Mouse (Mus musculus) limb, embryonic 11.5 days (tissue): ENCODE results near the gene Elf1. TPM values are rescaled to one million over a fixed set of nuclear protein-coding genes. Genes with fewer than 3 reads are reported as not detected.
A peak's percentile ranks its signal among the peaks of the same experiment; 100 is the strongest.

ENCODE experiments used
- ATAC-seq: fragments of 200-750 bp; cut with Nextera tagmentation; 2 replicates; pipeline ENCODE4 v1.8.0; 2017; ENCODE audit warnings: low read depth; ENCODE audit not compliant: insufficient number of reproducible peaks, low FRiP score, low TSS enrichment
- DNase-seq: peaks from one replicate; pipeline ENCODE4 v3.0.0-alpha.2; 2015; ENCODE audit warnings: low spot score
- H3K27ac ChIP-seq: fragments of 300-500 bp; sonication (generic); replicated peaks from 2 replicates; pipeline ENCODE4 v1.5.1; 2014; ENCODE audit warnings: low read depth, mild to moderate bottlenecking, low read length
- H3K27me3 ChIP-seq: fragments of 300-500 bp; sonication (generic); 2 replicates; pipeline ENCODE4 v1.6.1; 2014; ENCODE audit warnings: mild to moderate bottlenecking, low read length, mixed read lengths; ENCODE audit not compliant: control insufficient read depth, insufficient read depth
- H3K36me3 ChIP-seq: fragments of 300-500 bp; sonication (generic); 2 replicates; pipeline ENCODE4 v1.6.1; 2014; ENCODE audit warnings: mild to moderate bottlenecking, low read length, moderate library complexity, mixed read lengths; ENCODE audit not compliant: control insufficient read depth, insufficient read depth
- H3K4me1 ChIP-seq: fragments of 300-500 bp; sonication (generic); 2 replicates; pipeline ENCODE4 v1.6.1; 2014; ENCODE audit warnings: low read length, mixed read lengths; ENCODE audit not compliant: control insufficient read depth, insufficient read depth
- H3K4me2 ChIP-seq: fragments of 300-500 bp; sonication (generic); 2 replicates; pipeline ENCODE4 v1.6.1; 2014; ENCODE audit warnings: low read depth, mild to moderate bottlenecking, moderate library complexity; ENCODE audit not compliant: severe bottlenecking
- H3K4me3 ChIP-seq: fragments of 300-500 bp; sonication (generic); 2 replicates; pipeline ENCODE4 v1.5.1; 2014; ENCODE audit warnings: low read depth, low read length
- H3K9ac ChIP-seq: fragments of 300-500 bp; sonication (generic); 2 replicates; pipeline ENCODE4 v1.6.1; 2014; ENCODE audit warnings: mild to moderate bottlenecking, low read length
- H3K9me3 ChIP-seq: fragments of 300-500 bp; sonication (generic); 2 replicates; pipeline ENCODE4 v1.6.1; 2016; ENCODE audit warnings: low read length; ENCODE audit not compliant: control insufficient read depth
- WGBS: fragments of 180-500 bp; shearing (Covaris S2); extraction: QIAGEN DNeasy Blood & Tissue Kit; methylation state at CpG from one replicate; pipeline ENCODE4 v1.1.7; 2014; 5-methylcytosine and 5-hydroxymethylcytosine counted together
- polyA plus RNA-seq: library from polyadenylated mRNA; unstranded; fragments of >200 nt; fragmentation: Nextera tagmentation; extraction: Ambion mirVana; gene quantifications from 2 replicates; pipeline ENCODE4 v1.2.1, GENCODE M21; 2014

The Elf1 gene
- polyA plus RNA-seq, 1 experiment from 2014 or later: 7.8 TPM

DNA sequence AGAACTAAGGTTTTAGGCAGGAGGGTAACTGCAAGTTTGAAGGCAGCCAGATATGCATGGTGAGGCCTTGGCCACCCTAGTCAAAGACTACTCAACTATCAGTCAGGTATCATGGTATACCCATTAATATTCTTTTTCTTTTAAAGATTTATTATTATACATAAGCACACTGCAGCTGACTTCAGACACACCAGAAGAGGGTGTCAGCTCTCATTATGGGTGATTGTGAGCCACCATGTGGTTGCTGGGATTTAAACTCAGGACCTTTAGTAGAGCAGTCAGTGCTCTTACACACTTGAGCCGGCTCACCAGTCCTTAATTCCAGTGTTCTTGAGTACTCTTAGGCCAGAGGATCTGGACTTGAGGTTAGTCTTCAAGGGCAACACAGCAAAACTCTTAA is 20.6 kb upstream of the Elf1 start:
- Histone ChIP-seq H3K4me2 (no peak overlapping the region), H3K36me3 (peaks cover 3% of the 10 kb centered on the region), H3K9me3 (no peaks in the 10 kb centered on the region), H3K9ac (no peak overlapping the region), H3K27me3 (no peaks in the 10 kb centered on the region), H3K4me3 (no peak overlapping the region), H3K27ac (no peak overlapping the region), H3K4me1 (no peaks in the 10 kb centered on the region)
- DNase-seq (no peak), ATAC-seq (no peak)
- 94% methylated on average over 1 of the region's 1 CpGs for WGBS

DNA sequence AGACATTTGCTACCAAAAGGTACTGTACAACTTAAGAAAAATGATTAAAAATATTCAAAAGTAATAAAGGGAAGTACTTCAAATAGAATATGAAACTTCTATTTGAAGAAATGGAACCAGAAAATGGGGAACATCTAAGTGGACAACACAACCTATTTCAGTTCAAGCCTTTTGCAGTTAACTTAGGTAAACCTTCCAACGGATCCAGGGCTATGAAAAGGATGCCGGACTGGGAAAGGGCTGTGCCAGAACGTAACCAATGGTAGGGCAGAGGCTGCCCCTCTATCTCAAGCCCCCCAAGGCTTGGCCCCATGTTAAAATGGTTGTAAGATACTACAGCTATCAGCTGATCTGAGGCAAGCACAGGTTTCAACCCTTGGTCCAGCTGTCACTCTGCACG is 20.0 kb upstream of the Elf1 start:
- H3K27me3 ChIP-seq: no peaks in the 10 kb centered on the region
- no peak overlapping the region for H3K4me3 ChIP-seq
- 95% methylated on average over 4 of the region's 4 CpGs for WGBS
- H3K9me3 ChIP-seq: no peaks in the 10 kb centered on the region
- no peak overlapping the region for H3K4me2 ChIP-seq
- no peak overlapping the region for H3K27ac ChIP-seq
- DNase-seq (no peak), ATAC-seq (no peak)
- no peaks in the 10 kb centered on the region for H3K4me1 ChIP-seq
- H3K36me3 ChIP-seq: peaks cover 3% of the 10 kb centered on the region
- H3K9ac ChIP-seq: no peak overlapping the region

DNA sequence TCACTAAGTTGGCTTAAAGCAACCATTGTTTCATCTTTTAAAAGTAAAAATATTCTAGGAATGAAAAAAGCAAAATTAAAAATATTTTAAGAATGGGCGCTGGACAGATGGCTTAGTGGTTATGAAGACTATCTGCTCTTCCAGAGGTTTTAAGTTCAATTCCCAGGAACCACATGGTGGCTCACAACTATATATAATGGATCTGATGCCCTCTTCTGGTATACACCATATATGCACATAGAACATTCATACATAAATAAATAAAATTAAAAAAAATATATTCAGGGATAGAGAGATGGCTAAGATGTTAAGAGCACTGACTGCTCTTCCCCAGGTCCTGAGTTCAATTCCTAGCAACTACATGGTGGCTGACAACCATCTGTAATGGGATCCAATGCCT is 15.4 kb upstream of the Elf1 start:
- DNase-seq (no peak), ATAC-seq (no peak)
- H3K9ac ChIP-seq: no peak overlapping the region
- H3K4me1 ChIP-seq: no peaks in the 10 kb centered on the region
- no peaks in the 10 kb centered on the region for H3K9me3 ChIP-seq
- peaks cover 11% of the 10 kb centered on the region for H3K36me3 ChIP-seq
- 92% methylated on average over 1 of the region's 1 CpGs for WGBS
- H3K4me2 ChIP-seq: no peak overlapping the region
- H3K4me3 ChIP-seq: no peak overlapping the region
- H3K27me3 ChIP-seq: no peaks in the 10 kb centered on the region
- H3K27ac ChIP-seq: no peak overlapping the region

DNA sequence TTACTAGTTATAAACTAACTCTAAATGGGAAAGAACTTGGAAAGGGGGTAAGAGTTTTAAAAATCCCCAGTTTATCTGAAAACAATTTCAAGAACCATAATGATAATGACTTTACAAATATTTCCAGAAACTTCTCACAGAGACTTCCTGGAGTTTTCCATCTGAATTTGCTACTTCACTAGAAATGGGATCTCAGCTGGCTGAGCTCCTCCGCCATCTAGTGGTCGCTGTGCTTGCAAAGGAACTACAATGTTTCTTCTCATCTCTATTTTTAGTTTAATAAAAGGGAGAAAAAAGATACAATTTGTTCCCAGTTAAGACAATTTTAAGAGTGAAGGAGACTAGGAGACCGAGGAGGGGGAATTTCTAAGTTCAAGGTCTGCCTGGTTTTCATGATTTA is 13.4 kb upstream of the Elf1 start:
- 32% methylated on average over 3 of the region's 3 CpGs for WGBS
- Histone ChIP-seq H3K4me2 (no peak overlapping the region), H3K27me3 (no peaks in the 10 kb centered on the region), H3K9me3 (no peaks in the 10 kb centered on the region), H3K4me3 (no peak overlapping the region), H3K27ac (no peak overlapping the region), H3K4me1 (no peaks in the 10 kb centered on the region), H3K9ac (no peak overlapping the region), H3K36me3 (peaks cover 8% of the 10 kb centered on the region)
- ATAC-seq: no peak
- DNase-seq: peak; percentile 69

DNA sequence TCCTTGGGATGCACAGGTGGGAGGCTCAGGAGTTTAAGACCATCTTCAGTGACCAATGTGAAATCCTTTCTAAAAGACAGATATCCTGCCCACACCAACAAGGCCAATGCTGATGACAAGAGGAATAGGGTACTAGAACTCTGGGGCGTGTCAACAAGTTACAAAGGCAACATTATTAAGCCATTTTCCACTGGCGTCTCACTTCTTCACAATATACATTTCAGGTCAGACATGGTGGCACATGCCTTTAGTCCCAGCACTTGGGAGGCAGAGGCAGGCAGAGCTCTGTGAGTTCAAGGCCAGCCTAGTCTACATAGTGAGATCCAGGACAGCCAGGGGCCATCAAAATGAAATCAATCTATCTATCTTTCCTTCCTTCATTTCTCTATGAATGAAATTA is 7.6 kb upstream of the Elf1 start:
- Histone ChIP-seq H3K9me3 (no peaks in the 10 kb centered on the region), H3K4me1 (no peaks in the 10 kb centered on the region), H3K27ac (no peak overlapping the region), H3K4me2 (no peak overlapping the region), H3K36me3 (peaks cover 20% of the 10 kb centered on the region), H3K27me3 (no peaks in the 10 kb centered on the region), H3K9ac (no peak overlapping the region), H3K4me3 (no peak overlapping the region)
- no peak for ATAC-seq
- no peak for DNase-seq
- WGBS: 88% methylated on average over 2 of the region's 2 CpGs

DNA sequence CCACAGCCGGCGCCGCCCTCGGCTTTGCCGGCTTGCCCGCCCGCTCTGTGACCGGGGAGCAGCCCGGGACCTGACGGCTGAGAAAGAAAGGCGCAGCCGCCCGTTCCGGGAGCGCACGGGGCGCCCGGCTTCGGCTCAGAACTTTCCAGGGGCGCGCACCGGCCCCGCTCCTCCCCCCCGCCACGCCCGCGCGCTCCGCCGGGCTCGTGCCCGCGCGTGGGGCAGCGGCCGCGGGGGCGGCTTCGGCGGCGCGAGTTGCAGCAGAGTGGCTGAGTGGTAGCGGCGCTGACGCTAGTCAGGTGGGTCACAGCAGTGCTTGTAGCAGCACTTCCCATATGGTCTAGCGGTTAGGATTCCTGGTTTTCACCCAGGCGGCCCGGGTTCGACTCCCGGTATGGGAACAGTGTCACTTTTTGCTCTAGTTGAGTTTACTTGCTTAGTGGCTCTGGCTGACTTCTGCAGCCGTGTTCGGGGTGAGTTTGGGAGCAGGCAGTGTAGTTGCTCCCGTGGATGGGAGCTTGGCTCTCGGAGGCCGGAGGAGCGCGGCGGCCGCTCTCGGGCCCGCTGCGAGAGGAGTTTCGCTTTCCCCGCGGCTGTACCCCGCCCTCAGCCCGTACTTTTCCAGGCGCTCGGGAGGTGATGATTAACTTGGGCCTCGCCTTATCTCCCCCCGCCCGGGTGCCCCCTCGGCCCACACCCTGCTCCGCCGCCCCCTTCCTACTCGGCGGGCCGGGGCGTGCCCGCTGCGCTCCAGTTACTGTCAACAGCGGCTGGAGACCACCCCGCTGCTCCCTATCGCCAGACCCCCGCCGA is 551 bp downstream of the Elf1 start, which contains the start of gene Wbp4:
Gene Wbp4 (minus strand): TSS at position 182 of the 813 bp plus-strand sequence.
- Histone ChIP-seq H3K4me2 (peak within 1 kb of the TSS; percentile 66), H3K9ac (peak within 1 kb of the TSS; percentile 98), H3K36me3 (peaks cover 6% of the 10 kb centered on the region; the same call in 1 of the 2 replicates), H3K27me3 (no peaks in the 10 kb centered on the region), H3K27ac (peak within 1 kb of the TSS; percentile 99), H3K4me1 (peaks cover 18% of the 10 kb centered on the region), H3K4me3 (peak within 1 kb of the TSS; percentile 85), H3K9me3 (no peaks in the 10 kb centered on the region)
- DNase-seq (peak; percentile 99), ATAC-seq (peak; percentile 91)
- WGBS: under 1% methylated on average over 76 of the region's 86 CpGs

DNA sequence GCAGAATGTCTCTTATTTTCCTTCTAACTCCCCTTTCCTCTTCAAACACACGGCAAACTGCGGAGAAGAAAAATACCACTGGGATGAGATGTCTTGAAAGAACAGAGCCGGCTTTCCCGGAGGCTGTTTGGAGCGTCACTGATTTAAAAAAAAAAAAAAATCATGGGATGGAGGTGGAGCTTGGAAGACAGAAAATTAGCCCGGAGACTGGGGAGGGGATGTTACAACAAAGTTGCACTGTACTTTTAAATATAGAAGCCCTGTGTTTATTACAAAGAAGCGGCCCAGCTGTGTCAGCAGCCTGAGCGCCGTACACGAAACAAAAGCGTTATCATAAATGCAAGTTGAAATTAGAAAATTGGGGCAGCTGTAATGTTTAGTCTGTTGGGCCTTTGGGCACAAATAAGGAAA is 1.3 kb downstream of the Elf1 start:
- Histone ChIP-seq H3K9me3 (no peaks in the 10 kb centered on the region), H3K27me3 (no peaks in the 10 kb centered on the region), H3K4me1 (peaks cover 25% of the 10 kb centered on the region), H3K4me3 (peak overlapping the region; percentile 85), H3K27ac (peak overlapping the region; percentile 99), H3K9ac (peak overlapping the region; percentile 98), H3K36me3 (peaks cover 3% of the 10 kb centered on the region; the same call in 1 of the 2 replicates), H3K4me2 (peak overlapping the region; percentile 66)
- WGBS: under 1% methylated on average over 11 of the region's 11 CpGs
- DNase-seq: peak; percentile 57
- no peak for ATAC-seq

DNA sequence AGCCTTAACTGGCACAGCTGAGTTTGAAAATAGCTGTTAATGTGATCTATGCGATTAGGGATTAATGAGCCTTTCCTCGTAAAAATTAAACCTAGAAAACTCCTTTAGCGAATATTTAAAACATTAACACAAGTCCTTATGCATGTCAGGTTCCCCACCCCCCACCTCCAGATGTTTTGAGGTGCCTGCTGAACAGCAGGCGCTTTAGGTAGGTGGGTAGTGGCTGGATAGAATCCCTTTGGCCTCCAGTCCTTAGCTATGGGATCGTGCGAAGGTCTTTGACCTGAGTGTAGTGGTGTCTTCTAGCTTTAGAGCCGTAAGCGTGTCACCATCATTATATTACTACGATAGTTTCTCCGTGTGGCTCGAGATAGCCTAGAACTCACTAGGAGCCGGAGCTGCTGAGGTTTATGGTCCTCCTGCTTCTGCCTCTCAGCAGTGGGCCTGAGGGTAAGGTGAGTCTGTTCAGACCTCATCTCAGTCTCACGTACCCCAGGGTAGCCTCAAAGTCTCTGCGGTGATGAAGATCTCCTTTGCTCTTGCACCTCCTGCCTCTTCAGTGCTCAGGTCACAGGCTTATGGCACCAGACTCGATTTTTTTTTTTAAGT is 1.9 kb downstream of the Elf1 start:
- DNase-seq (peak; percentile 37), ATAC-seq (no peak)
- Histone ChIP-seq H3K4me3 (peak overlapping the region; percentile 85), H3K9me3 (no peaks in the 10 kb centered on the region), H3K4me1 (peaks cover 26% of the 10 kb centered on the region), H3K4me2 (peak overlapping the region; percentile 66), H3K27me3 (no peaks in the 10 kb centered on the region), H3K36me3 (peaks cover 3% of the 10 kb centered on the region; the same call in 1 of the 2 replicates), H3K9ac (no peak overlapping the region), H3K27ac (no peak overlapping the region)
- 14% methylated on average over 15 of the region's 15 CpGs for WGBS
